Mouse (Mus musculus): ENCODE measurements around the gene Mindy2.

Mindy2 gene

DNA sequence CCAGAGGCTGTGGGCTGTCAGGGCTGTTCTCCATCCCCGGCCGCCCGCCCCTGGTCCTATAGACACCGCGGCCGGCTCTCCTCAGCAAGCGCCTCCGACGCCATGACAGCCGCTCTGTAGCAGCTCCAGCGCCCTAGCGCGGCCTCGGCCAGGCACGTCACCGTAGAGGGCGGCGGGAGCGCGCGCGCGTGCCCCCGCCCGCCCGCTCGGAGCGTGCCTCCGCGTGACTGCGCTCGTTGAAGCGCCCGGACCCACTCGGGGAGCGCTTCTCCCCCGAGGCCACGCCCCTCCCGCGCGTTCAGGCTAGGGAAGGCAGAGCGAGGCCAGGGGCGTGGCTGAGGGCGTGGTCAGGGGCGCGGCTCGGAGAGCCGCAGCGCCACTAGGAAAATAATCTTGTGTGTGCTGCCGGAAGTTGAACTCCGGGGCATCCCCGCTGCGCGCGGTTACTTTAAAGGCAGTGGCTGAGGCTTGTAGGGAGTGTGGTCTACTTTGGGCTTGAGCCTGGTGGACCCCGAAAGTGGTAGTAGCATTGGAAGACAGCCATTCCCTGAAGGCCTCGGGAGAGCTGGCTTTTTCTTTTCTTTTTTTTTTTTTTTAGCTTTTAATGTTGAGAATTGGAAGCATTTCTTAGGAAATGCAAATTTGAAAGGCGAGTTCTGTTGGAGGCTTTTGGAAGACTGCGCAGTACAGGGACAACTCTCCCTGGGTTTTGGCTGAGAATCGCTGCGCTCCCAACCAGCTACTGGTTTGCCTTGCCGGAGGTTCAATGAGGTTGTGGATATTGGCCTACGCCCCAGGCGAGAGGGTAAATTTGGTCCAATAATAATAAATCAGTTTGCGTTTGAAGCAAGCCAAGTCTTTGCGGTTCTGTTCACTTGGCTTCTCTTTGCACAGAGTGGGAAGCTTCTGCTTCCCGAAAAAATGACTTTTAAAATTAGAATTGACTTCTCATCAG is at the start of gene Mindy2:
TSS of gene Mindy2 (minus strand) at position 162 of the 955 bp plus-strand sequence.
- peak; percentile 96 to 97 for DNase-seq (ENCODE audit: low spot score in 2 of 2)

DNA sequence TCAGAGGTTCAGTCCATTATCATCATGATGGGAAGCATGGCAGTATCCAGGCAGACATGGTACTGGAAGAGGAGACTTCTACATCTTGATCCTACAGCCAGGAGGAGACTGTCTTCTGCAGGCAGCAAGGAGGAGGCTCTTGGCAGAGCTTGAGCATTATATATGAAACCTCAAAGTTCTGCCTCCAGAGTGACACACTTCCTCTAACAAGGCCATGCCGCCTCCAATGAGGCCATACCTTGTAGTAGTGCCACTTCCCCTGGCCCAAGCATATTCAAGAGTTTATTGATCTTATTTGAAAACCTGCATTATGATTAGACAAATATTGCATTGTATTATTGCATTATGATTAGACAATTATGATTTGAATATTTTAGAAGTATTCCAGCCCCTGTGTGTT is 49.5 kb upstream of the Mindy2 start:
- no peak for DNase-seq (ENCODE audit: low spot score in 2 of 2)

DNA sequence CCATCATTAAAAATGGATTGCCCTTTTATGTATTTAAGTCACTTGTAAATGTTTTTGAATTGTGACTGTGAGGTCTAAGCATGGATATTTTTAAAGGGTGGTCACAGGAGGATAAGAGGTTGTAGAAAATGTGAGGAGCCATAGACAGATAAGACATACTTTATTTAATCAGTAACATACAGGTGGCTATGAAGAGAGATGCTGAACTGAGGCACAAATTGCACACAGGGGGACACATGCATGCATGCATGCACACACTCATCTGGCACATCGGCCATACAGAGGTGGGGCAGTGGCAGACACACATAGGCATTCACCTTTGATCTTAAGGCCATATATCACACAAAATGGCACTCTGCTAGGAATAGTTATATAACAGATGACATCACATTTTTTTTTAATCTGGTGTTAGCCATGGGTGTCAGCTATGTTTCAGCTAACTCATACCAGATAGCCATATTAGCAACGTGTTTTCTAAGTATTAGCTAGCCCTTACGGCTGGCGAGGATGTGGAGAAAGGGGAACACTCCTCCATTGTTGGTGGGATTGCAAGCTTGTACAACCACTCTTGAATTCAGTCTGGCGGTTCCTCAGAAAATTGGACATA is 46.7 kb upstream of the Mindy2 start:
- DNase-seq (ENCODE audit: low spot score in 2 of 2): no peak

DNA sequence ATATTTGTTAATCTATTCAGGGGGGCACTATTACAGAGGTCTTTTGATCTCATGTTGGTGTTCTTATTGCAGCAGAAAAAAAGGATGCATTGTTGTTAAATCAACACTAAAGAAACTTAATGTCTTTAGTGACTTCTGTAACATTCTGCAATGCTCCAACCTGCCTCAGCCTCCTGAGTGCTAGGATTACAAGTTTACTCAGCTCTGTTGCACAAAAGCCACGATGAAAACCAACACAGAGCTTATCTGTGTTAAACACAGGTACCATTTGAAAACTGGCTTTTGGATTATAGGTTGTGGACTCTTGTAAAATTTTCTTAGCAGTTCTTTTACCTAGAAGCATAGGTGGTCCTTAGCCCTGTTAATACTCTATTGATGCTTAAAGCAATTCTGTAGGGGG is 41.1 kb upstream of the Mindy2 start:
- DNase-seq (ENCODE audit: low spot score in 2 of 2): no peak

DNA sequence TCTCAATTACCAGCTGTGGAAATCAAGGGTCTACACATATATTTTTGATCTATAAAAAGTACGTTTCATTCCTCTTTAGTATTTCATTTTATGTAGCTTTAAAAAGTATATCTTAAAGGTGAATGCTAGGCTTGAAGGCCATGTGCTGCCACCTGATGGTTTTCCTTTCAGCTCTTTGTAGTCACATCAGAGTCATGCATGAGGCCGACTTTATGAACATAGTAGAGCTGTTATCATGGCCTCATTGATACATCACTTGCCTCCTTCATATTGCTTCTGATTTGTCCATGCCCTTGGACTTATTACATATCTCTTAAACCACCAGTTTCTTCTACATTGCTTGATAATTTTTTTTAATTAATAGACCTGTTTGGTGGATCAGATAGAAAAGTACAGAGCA is 38.7 kb upstream of the Mindy2 start:
- no peak for DNase-seq (ENCODE audit: low spot score in 2 of 2)

DNA sequence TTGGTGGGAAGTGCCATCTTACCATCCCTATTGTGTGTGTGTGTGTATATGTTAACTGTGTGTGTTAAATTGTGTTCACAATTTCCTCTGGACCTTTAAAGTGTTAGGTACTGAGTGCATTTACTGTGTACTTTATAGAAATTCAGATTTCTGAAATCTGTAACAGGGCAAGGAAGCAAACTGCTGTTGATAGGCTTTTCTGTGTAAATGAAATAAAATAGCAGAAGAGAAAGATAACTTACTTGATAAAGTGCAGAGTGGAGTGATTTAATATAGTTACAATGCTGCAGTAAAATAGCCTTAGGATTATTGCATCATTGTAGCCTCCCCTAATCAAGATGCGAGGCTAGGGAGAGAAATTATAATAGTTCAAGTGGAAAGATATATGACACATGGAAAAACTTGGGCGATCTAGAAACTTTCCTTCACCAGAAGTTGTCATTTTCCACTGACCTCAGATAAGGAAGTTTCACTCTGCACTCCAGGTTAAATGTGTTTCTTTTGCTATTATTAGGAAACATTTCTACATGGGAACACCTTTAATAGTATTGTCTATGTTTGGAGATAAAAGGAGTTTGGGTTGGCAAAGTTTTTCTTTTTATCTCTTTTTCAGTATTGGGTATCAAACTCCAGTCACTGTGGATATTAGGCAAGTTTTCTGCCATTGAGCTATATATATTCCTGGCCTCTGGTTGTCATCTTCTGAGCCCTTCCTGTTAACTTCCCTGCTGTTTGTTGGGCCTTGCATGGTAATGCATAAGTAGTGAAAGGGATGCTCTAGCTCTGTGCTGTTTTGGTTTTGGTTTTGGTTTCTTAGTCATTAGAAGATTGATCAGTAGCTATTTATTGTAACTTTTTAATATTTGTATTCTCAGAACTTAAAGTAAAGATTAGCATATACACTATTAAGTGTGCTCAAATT is 35.1 kb upstream of the Mindy2 start:
- no peak for DNase-seq (ENCODE audit: low spot score in 2 of 2)

DNA sequence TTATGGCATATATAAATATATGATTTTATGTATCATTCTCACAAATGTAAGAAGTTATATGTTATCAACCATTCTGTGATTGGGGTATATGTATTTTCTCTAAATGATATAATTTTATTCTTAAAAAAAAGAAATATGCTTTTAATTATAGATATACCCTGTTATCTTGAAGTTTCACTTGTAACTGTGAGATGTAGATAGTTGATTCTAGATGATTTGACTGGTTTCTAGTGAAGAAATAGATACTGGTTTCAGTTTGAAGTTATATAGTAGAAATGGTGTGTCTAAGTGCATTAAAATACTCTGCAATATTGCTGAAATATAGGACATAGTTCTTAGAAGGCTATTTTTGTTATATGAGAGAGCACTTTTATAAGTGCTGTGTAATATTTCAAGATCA is 33.6 kb upstream of the Mindy2 start:
- no peak for DNase-seq (ENCODE audit: low spot score in 2 of 2)

DNA sequence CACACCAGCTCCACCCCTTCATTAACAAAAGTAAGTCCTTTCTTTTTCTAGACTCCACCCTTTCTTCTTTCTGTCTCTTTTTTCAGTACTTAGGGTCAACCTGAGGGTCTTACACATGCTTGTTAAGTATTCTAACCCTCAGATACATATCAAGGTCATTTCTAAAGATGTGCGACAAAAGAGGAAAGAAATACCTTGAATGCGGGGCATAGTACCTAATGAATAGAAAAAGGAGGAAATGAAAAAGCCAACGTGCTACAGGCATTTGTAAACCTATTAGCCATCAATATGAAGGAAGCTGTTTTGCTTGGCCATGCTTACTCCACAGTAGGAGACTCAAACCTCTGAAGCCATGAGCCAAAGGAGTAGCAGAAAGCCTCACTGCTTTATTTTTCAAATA is 33.0 kb upstream of the Mindy2 start:
- DNase-seq (ENCODE audit: low spot score in 2 of 2): no peak

DNA sequence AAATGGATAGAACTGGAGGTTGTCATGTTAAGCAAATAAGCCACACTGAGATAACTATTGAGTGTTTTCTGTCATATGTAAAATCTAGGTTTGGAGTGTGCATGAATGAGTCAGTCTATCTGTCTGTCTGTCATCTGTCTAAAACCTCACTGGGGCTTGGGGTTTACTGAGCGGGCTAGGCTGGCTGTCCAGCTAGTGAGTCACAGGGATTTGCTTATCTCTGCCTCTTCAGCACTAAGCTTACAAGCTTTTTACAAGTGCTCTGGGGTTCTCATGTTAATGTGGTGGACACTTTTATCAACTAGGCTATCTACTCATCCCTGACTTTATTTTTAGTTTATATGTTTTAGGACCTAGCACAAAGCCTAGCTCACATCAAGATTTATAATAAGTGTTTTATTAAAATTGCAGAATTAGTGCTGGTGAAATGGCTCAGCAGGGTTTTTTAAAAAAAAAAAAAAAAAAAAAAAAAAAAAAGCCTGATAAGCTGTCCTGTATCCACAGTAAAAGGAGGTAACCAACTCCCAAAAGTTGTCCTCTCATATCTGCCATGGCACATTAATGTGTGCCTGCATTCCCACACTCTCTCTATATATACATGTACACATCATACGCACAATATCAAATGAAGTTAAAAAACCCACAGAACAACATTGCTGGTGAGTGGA is 31.5 kb upstream of the Mindy2 start:
- DNase-seq (ENCODE audit: low spot score in 2 of 2): no peak

DNA sequence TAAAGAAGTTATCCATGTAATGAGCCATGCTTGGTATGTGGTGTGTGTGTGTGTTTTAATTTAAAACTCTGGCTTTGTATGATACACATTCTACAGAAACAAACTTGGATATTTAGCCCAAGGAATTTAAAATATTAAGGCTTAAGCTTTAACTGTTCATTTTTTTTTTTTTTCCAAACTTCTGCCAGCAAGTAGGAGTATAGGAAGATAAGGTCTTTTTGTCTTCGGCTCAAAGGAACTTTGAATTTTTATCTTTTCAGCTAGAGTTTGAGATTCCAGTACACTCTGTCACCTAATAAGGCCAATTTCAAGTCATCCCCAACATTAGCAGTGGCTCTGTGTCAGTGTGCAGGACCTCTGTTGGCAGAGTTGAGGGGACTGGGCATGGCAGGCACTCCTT is 25.2 kb upstream of the Mindy2 start:
- no peak for DNase-seq (ENCODE audit: low spot score in 2 of 2)

DNA sequence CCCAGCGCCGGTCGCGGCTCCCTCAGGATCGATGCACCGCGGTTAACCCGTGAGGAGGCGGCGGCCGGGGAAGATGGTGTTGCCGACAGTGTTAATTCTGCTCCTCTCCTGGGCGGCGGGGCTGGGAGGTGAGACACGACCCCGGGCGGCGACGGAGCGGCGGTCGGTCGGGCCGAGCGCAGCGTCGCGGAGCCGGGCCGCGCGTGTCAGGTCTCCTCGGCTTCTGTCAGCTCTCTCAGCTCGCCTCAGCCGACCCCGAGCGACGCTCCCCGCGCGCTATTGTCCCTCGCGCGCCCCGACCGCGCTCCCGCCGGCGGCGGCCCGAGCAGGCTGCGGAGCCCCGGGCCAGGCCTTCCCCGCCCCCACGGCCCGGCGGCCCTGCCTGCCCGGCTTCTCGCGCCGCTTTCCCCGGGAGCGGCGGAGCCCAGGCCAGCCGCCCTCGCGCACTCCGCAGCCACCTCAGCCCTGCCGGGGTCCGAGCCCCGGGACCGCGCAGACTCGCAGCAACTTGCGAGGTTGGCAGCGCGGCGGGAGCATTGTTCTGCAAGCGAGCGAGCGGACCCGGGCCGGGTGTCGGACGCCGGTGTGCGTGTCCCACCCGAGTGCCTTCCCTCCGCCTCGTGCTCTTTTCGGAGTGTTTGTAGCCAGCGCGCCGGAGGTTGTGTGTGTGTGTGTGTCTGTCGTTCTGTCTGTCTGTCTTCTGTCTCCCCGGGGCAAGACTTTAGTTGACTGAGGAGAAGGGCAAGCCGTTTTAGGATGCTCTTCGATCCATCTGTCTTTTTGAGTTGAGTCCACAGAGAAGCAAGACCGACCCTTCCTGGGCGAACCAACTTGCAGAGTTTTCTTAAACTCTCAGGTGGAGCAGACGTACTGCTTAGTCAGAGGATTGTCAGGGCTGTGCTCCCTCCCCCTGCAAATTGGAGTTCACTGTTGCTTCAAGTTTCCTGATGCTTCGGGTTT is 22.4 kb upstream of the Mindy2 start:
- peak; percentile 29 to 49 for DNase-seq (ENCODE audit: low spot score in 2 of 2)

DNA sequence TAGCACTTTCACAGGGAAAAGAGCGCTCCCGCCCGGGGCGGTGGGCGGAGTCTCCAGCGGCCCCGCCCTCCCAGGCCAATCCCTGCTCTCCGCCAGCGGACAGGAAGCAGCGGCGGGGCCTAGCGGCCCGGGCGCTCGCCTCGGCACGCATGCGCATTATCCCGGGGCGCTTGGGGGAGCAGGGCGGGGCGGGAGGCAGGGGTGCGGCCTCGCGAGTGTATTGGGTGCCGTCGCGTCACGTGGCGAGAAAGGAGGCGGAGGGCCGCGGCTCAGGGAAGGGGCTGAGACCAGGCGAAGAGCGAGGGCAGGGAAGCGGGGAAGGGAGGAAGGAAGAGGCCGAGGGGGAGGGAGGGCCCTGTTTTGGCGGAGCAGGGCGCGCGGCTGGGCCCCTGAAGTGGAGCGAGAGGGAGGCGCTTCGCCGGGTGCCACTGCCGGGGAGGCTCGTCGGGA is 21.7 kb upstream of the Mindy2 start, which contains the start of gene Adam10:
TSS of gene Adam10 (plus strand) at position 316 of the 450 bp plus-strand sequence.
- peak; percentile 96 to 98 for DNase-seq (ENCODE audit: low spot score in 2 of 2)

DNA sequence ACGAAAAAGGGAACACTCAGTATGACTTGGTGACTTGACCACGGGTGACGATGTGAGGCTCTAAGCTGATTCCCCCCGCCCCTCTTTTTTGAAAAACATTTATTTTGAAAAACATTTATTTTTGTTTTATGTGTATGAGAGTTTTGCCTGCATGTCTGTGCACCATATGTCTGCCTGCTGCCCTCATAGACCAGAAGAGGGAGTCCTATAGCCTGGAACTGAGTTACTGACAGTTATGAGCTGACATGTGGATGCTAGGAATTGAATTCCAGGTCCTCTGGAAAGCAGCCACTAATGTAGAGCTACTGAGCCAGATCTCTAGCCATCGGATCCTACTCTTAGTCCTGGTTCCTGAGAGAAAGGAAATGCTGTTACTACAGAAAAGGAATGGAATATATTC is 19.0 kb upstream of the Mindy2 start:
- no peak for DNase-seq (ENCODE audit: low spot score in 2 of 2)

DNA sequence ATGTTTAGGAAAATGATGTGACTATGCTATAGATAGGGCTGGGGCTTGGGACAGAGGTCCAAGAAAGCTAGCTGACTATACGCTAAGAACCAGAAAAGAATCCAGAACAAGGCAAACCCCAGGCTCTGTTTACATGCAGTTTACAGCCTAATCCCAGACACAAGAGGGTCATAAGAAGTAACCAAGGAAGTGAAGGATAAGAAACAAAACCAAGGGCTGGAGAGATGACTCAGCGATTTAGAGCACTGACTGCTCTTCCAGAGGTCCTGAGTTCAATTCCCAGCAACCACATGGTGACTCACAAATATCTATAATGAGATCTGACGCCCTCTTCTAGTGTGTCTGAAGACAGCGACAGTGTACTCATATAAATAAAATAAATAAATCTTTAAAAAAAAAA is 18.1 kb upstream of the Mindy2 start:
- DNase-seq (ENCODE audit: low spot score in 2 of 2): no peak

DNA sequence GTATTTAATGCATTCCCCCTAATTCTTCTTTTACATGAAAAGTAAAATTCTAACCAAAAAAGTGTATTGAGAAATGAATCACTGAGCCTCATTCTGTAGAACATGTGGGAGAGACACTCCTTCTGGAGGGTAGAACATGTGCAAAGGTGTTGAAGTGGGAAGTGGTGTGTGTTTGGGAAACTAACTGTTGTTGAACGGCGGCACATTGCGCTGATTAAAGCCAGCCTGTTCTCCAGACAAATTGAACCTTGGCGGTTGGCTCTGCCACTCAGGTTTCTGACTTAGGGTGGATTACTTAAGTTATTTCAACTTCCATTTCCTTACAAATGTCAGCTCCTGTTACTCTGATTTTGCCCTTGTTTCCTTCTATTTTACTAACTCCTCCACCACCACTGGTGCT is 16.7 kb upstream of the Mindy2 start:
- no peak for DNase-seq (ENCODE audit: low spot score in 2 of 2)

DNA sequence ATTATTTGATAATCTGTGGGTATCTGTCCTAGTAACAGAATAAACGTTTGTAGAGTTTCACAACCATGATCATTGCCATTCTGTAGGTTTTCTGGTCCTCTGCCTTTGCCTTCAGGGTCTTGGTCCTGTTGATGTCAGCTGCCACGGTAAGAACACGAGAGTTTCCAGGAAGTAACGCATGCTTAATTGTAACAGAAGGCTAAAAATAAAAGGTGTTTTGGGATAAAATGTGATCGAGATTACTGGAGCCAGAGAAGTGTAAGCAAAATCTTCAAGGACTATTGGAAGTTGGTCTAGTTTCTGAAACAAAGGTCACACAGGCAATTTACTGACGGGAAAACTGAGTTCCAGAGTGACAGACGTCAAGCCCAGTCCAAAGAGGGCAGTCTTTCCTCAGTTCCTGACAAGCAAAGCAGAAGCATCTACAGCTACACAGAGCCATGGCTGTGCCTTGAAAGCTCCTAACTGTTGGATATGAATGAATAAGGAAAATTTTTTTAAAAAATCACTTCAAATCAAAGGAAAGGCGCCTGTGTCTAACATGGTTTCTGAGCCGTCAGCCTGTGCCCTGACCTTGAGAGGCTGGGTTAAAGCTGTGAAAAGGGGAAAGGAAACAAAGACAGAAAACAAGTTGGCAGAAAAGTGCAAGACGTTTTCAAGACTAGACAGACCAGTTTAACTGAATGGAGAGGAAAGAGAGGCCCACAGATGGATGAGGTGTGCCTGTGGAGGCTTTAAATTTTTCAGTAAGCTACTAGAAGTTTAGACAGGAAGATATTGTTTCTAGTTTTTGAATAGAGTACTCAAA is 15.0 kb upstream of the Mindy2 start:
- DNase-seq (ENCODE audit: low spot score in 2 of 2): no peak

DNA sequence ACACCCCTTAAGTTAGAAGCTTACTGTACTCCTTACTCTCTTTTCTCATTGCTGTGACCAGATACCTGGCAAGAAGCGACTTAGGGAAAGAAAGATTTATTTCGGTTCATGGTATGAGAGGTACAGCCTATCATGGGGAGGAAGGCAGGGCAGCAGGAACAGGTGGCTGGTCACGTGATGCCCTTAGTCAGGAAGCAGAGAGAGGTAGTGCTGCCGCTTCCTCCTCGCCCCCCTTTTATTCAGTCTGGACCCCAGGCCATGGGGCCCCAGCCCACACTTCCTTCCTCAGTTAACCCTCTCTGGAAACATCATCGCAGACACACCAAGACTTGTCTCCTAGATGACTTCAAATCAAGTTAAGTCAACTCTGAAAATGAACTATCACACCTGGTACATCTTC is 14.3 kb upstream of the Mindy2 start:
- no peak for DNase-seq (ENCODE audit: low spot score in 2 of 2)

DNA sequence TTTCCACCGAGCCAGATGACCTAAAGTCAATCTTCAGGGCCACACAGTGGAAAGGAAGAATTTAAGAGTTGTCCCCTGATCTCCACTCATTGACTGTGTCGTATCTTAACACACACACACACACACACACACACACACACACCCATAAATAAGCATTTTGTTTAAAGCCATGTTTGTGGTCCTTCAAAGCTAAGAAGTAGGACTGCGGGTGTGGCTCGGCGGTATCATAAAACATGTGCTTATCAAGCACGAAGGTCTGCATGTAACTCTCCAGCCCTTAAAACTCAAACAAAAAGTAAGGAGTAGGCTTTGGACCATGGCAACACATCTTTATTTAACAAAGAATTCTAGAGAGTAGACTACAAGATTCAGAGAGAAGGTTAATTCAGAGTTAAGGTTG is 13.4 kb upstream of the Mindy2 start:
- no peak for DNase-seq (ENCODE audit: low spot score in 2 of 2)

DNA sequence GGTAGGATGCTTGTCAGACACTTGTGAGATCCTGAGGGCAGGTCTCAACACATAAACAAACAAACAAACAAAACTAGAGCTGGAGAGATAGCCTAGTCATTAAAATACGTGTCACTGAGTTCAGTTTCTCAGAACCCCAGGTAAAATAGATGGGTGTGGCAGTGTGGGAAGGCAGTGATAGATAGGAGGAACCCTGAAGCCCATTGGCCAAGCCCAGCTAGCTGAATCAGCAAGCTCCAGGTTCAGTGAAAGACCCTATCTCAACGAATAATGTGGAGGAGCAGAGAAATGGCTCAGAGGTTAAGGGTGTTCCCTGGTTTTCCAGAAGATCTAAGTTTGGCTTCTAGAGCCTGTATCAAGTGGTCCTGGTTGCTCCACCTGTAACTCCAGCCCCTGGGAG is 12.2 kb upstream of the Mindy2 start:
- DNase-seq (ENCODE audit: low spot score in 2 of 2): no peak

Measured in frontal cortex, postnatal 10 days (tissue).